Mouse (Mus musculus) lung, postnatal 25 days (tissue): ENCODE data around the gene Usp20.
"Not testable (repeated sequence)": the region's sequence is repeated elsewhere in the genome, so short reads cannot be mapped to it uniquely, and the experiment has no call there.

Experiments
- DNase-seq: peaks from one replicate; pipeline ENCODE4 v3.0.0; 2022; ENCODE audit warnings: low spot score

The Usp20 gene

GRCm38 (mm10) chr2:30981790-30982513 is at the start of gene Usp20, which contains the start of gene BC005624:
Usp20 (plus strand) TSS chr2:30982279.
BC005624 (minus strand) TSS chr2:30982201.
- DNase-seq, result peak; percentile 100

GRCm38 (mm10) chr2:30933032-30933431 is 49.0 kb upstream of the Usp20 start:
- no peak for DNase-seq

GRCm38 (mm10) chr2:30933917-30934450 is 48.1 kb upstream of the Usp20 start:
- peak; percentile 76 for DNase-seq

GRCm38 (mm10) chr2:30936808-30937207 is 45.3 kb upstream of the Usp20 start:
- DNase-seq, result no peak

- no peak for DNase-seq
Observed at GRCm38 (mm10) chr2:30937731-30938130, 44.3 kb upstream of the Usp20 start.

- DNase-seq, result no peak
Observed at GRCm38 (mm10) chr2:30938574-30938991, 43.5 kb upstream of the Usp20 start.

- no peak for DNase-seq
Observed at GRCm38 (mm10) chr2:30941586-30941985, 40.5 kb upstream of the Usp20 start.

- not testable (repeated sequence) for DNase-seq
Observed at GRCm38 (mm10) chr2:30942116-30942515, 40.0 kb upstream of the Usp20 start.

GRCm38 (mm10) chr2:30942603-30943011 is 39.5 kb upstream of the Usp20 start:
- peak; percentile 80 for DNase-seq

GRCm38 (mm10) chr2:30952457-30952823 is 29.6 kb upstream of the Usp20 start:
- DNase-seq, result no peak

- DNase-seq, result peak; percentile 91
Observed at GRCm38 (mm10) chr2:30952824-30953490, 29.1 kb upstream of the Usp20 start, which contains the start of gene Tor1b. Tor1b (plus strand) TSS chr2:30952959.

GRCm38 (mm10) chr2:30954797-30955196 is 27.3 kb upstream of the Usp20 start:
- DNase-seq, result no peak

- DNase-seq, result no peak
Observed at GRCm38 (mm10) chr2:30957511-30957910, 24.6 kb upstream of the Usp20 start.

- no peak for DNase-seq
Observed at GRCm38 (mm10) chr2:30958726-30959125, 23.4 kb upstream of the Usp20 start.

GRCm38 (mm10) chr2:30959856-30960255 is 22.2 kb upstream of the Usp20 start:
- no peak for DNase-seq

- no peak for DNase-seq
Observed at GRCm38 (mm10) chr2:30962570-30963254, 19.4 kb upstream of the Usp20 start.

GRCm38 (mm10) chr2:30965627-30966026 is 16.5 kb upstream of the Usp20 start:
- DNase-seq, result no peak

- no peak for DNase-seq
Observed at GRCm38 (mm10) chr2:30966826-30967225, 15.3 kb upstream of the Usp20 start.

- peak; percentile 90 for DNase-seq
Observed at GRCm38 (mm10) chr2:30967352-30968327, 14.4 kb upstream of the Usp20 start, which contains the start of gene Tor1a. Tor1a (minus strand) TSS chr2:30967933.

- no peak for DNase-seq
Observed at GRCm38 (mm10) chr2:30983024-30983423, 945 bp downstream of the Usp20 start.
